Mouse (Mus musculus): Measurements from ENCODE around the gene Zbtb16.

Zbtb16 gene

DNA sequence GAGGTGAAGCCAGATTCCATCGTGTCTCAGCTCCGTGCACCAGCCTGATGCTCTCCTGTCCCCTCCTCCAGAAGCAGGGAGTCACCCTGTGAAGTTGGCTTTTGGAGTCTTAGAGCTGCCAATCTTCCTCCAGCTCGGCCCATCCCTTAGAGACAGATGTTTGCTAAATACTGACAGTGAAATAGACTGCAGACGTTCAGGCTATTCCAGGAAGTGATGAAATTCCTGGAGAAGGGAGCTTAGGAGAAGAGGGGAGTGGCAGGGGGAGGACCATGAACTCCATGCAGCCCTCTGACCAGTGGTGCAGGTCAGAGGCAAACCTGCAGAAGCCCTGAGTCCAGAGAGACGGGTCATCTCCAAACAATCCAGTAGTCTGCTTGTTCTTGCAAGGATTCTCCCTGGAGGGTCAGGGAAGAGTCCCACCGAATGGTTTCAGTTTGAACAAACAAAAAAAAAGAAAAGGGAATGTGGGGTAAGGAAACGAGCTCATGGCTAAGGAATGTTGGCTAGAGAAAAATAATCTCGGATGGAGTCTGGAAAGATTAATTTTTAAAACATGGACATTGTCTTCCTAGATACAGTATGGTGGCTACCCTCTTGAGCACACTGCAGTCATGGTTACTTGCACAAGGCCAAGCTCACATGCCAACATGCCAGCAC, 231.0 kb downstream of the Zbtb16 start, which contains the start of gene Nnmt:
Nnmt (minus strand) TSS at position 215 of the 660 bp plus-strand sequence.
- no peak for DNase-seq (ENCODE audit: low read depth, low spot score)
